Mouse (Mus musculus) urinary bladder, postnatal 10 days (tissue): ENCODE measurements around the gene Slamf6.

Source experiments
- DNase-seq: peaks from one replicate; pipeline ENCODE4 v3.0.0; 2022; ENCODE audit warnings: low spot score

Gene Slamf6

GRCm38 (mm10) chr1:171994918-171995715 is 77.8 kb downstream of the Slamf6 start:
- no peak for DNase-seq

DNA sequence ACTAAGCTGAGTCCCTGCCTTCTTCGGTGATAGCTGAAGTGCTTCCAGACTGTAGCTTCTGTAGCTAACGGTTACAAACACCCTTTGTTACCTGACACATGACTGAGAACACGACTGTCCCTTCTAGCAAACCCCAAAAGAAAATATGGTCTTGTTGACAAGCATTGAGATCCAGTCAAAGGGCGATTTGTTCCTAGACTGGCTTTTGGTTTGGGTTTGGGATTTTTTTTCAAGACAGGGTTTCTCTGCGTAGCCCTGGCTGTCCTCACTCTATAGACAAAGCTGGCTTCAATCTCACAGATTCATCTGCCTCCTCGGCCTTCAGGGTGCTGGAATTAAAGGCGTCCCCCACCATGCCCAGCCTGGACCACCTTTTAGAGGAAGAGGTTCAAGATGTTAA is 79.4 kb downstream of the Slamf6 start:
- DNase-seq: no peak

DNA sequence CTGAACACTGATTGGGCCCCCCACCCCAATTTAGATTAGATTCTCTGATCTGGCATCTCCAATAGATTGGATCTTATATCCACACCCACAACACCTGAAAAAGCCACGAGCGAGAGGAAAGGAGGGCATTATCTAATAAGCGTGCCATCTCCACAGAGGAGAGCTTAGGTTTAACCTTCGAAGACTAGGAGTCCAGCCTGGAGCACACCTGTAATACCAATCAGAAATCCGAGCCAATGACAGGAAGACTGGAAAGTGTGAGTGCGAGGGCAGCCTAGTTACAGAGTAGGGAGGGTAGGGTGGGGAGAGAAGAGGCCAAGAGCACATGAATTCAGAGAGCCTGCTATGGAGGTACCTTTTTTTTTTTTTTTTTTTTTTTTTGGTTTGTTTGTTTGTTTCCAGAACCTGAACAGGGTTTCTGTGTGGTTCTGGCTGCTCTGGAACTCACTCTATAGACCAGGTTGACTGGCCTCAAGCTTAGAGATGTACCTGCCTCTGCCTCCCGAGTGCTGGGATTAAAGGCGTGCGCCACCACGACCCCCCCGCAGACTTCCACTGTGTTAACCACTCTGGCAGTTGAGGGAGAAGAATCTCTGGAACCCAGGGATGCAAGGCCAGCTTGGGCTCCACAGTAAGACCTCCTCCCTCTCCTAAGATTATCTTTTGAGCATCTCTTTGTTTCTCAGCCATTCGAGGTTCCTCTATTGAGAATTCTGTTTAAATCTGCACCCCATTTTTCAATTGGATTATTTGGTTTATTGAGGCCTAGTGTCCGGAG is 81.7 kb downstream of the Slamf6 start:
- DNase-seq: no peak

GRCm38 (mm10) chr1:172000641-172001040 is 83.3 kb downstream of the Slamf6 start:
- DNase-seq: no peak

DNA sequence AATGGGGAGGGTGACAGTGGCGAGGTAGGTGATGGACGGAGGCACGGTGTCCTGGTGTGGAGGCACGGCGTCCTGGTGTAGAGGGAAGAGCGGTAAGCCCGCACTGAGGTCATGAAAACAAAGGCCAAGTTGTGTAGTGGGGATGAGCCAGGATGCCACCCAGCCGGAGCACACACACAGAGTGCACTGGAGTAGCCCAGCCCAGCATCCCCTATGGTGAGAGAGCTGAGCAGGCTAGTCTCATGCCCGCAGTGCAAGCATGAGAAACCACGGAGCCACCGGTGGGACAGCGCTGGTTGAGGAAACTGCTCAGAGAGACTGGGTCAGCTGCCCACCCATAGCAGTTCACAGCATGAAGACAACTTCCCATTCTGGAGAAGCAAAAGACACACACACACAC is 84.3 kb downstream of the Slamf6 start:
- no peak for DNase-seq
